10 mouse cellular contexts compared by ENCODE assay signal in genomic region chr11:88054589-88054988, GRCm38 (mm10). TPM values are rescaled to one million over a fixed set of nuclear protein-coding genes. Genes with fewer than 3 reads are reported as not detected.
A peak's percentile ranks its signal among the peaks of the same experiment; 100 is the strongest.
DNase-seq lines count a peak whose midpoint lies in the region; ATAC-seq and TF ChIP-seq lines count a peak whose summit lies in the region.
"Had no signal": no experiment of that assay in that cellular context is flagged by ENCODE, and none has a peak within 500 bp of the region (broad histone marks: within the 10 kb centered on the region; RNA-seq: fewer than 3 reads in every experiment).

No protein-coding gene starts in this region.

- WGBS in forebrain, embryonic 14.5 days: 79% methylated on average over 1 of the region's 1 CpGs
- WGBS in forebrain, embryonic 13.5 days: 76% methylated on average over 1 of the region's 1 CpGs
- WGBS in hindbrain, postnatal 0 days: 79% methylated on average over 1 of the region's 1 CpGs
- 65% methylated on average over 1 of the region's 1 CpGs for WGBS in lung, postnatal 0 days

- H3K27me3 ChIP-seq in forebrain, embryonic 14.5 days (replicated peaks; ENCODE audit: control insufficient read depth, insufficient read depth, low read length): no peaks in the 10 kb centered on the region
- no peaks in the 10 kb centered on the region for H3K27me3 ChIP-seq in forebrain, embryonic 13.5 days
- no peaks in the 10 kb centered on the region for H3K27me3 ChIP-seq in hindbrain, postnatal 0 days (ENCODE audit: insufficient read depth, low read length)
- no peaks in the 10 kb centered on the region for H3K27me3 ChIP-seq in lung, postnatal 0 days (replicated peaks; ENCODE audit: insufficient read depth, low read length)
- H3K27me3 ChIP-seq: hindbrain, embryonic 15.5 days; neural tube, embryonic 12.5 days had no signal

- H3K4me1 ChIP-seq in forebrain, embryonic 14.5 days (ENCODE audit: control insufficient read depth, insufficient read depth, low read length): peaks cover 12% of the 10 kb centered on the region
- H3K4me1 ChIP-seq in forebrain, embryonic 13.5 days: peaks cover 27% of the 10 kb centered on the region
- peaks cover 7% of the 10 kb centered on the region for H3K4me1 ChIP-seq in hindbrain, postnatal 0 days (ENCODE audit: insufficient read depth, low read length)
- peaks cover 4% of the 10 kb centered on the region; the same call in 1 of the 2 replicates for H3K4me1 ChIP-seq in lung, postnatal 0 days (ENCODE audit: insufficient read depth, low read depth, low read length)

- peak; percentile 71 for DNase-seq in forebrain, embryonic 14.5 days (ENCODE audit: low spot score)
- DNase-seq in ovary, postnatal 14 days (ENCODE audit: low spot score): peak; percentile 28
- DNase-seq in ovary, postnatal 36 days (ENCODE audit: low spot score): no peak
- DNase-seq in c-Kit-negative CD71-positive TER-119-positive erythroid progenitor cells, embryonic 14.5 days (ENCODE audit: low read depth, low spot score): peak; percentile 44
- DNase-seq in hindbrain, postnatal 0 days (ENCODE audit: low spot score): peak; percentile 71
- peak; percentile 75 for DNase-seq in lung, postnatal 0 days (ENCODE audit: low spot score)
- peak; percentile 79 for DNase-seq in thymus, postnatal 0 days (ENCODE audit: low spot score)

- H3K4me2 ChIP-seq in forebrain, embryonic 14.5 days (ENCODE audit: low read length): no peak overlapping the region
- no peak overlapping the region for H3K4me2 ChIP-seq in forebrain, embryonic 13.5 days
- H3K4me2 ChIP-seq in hindbrain, postnatal 0 days (ENCODE audit: low read depth, low read length): no peak overlapping the region
- no peak overlapping the region for H3K4me2 ChIP-seq in lung, postnatal 0 days (replicated peaks; ENCODE audit: low read depth, low read length)
- H3K4me2 ChIP-seq: hindbrain, embryonic 15.5 days; neural tube, embryonic 12.5 days had no signal

- peak; percentile 30; the same call in 1 of the 2 replicates for ATAC-seq in forebrain, embryonic 14.5 days
- ATAC-seq in forebrain, embryonic 13.5 days: no peak
- ATAC-seq in hindbrain, postnatal 0 days: 0 out of 2 replicates have a peak, but pooled peaks have one; percentile 27
- no peak for ATAC-seq in lung, postnatal 0 days

- TF ChIP-seq EP300 in lung, postnatal 0 days (IDR thresholded peaks at IDR 0.05): no peak

- peak; percentile 73 for TF ChIP-seq CTCF in hindbrain, postnatal 0 days (IDR thresholded peaks at IDR 0.05; ENCODE audit: low read depth)
- peak; percentile 71 for TF ChIP-seq CTCF in lung, postnatal 0 days (IDR thresholded peaks at IDR 0.05)

- H3K36me3 ChIP-seq in forebrain, embryonic 14.5 days (ENCODE audit: control insufficient read depth, insufficient read depth, low read length): peaks cover 28% of the 10 kb centered on the region
- peaks cover 27% of the 10 kb centered on the region for H3K36me3 ChIP-seq in forebrain, embryonic 13.5 days (ENCODE audit: poor library complexity, severe bottlenecking)
- H3K36me3 ChIP-seq in hindbrain, postnatal 0 days (ENCODE audit: insufficient read depth, low read length): no peaks in the 10 kb centered on the region
- no peaks in the 10 kb centered on the region; the same call in 1 of the 2 replicates for H3K36me3 ChIP-seq in lung, postnatal 0 days (ENCODE audit: insufficient read depth, low read length)

- no peak overlapping the region for H3K4me3 ChIP-seq in forebrain, embryonic 14.5 days (ENCODE audit: low read depth, low read length)
- H3K4me3 ChIP-seq in forebrain, embryonic 13.5 days: no peak overlapping the region
- H3K4me3 ChIP-seq in hindbrain, postnatal 0 days (ENCODE audit: low read length): no peak overlapping the region
- H3K4me3 ChIP-seq in lung, postnatal 0 days (ENCODE audit: low read depth, low read length): no peak overlapping the region
- H3K4me3 ChIP-seq: hindbrain, embryonic 15.5 days; neural tube, embryonic 12.5 days had no signal

- no peaks in the 10 kb centered on the region for H3K9me3 ChIP-seq in forebrain, embryonic 14.5 days (replicated peaks; ENCODE audit: control insufficient read depth, low read length)
- no peaks in the 10 kb centered on the region for H3K9me3 ChIP-seq in forebrain, embryonic 13.5 days (replicated peaks)
- no peaks in the 10 kb centered on the region for H3K9me3 ChIP-seq in hindbrain, postnatal 0 days (ENCODE audit: low read length)
- no peaks in the 10 kb centered on the region for H3K9me3 ChIP-seq in lung, postnatal 0 days (ENCODE audit: low read length)
- H3K9me3 ChIP-seq: hindbrain, embryonic 15.5 days; neural tube, embryonic 12.5 days had no signal

- H3K27ac ChIP-seq in forebrain, embryonic 14.5 days (ENCODE audit: low read depth, low read length): no peak overlapping the region
- no peak overlapping the region for H3K27ac ChIP-seq in forebrain, embryonic 13.5 days
- H3K27ac ChIP-seq in hindbrain, postnatal 0 days: no peak overlapping the region
- no peak overlapping the region for H3K27ac ChIP-seq in lung, postnatal 0 days (ENCODE audit: low read length)
- H3K27ac ChIP-seq: hindbrain, embryonic 15.5 days; neural tube, embryonic 12.5 days had no signal

- no peak overlapping the region for H3K9ac ChIP-seq in forebrain, embryonic 14.5 days (ENCODE audit: low read length)
- H3K9ac ChIP-seq in forebrain, embryonic 13.5 days: no peak overlapping the region
- no peak overlapping the region for H3K9ac ChIP-seq in hindbrain, postnatal 0 days (replicated peaks; ENCODE audit: low read length)
- H3K9ac ChIP-seq in lung, postnatal 0 days (replicated peaks; ENCODE audit: low read depth): no peak overlapping the region
- H3K9ac ChIP-seq: hindbrain, embryonic 15.5 days; neural tube, embryonic 12.5 days had no signal

RNA-seq across cellular contexts. Expression of gene Srsf1, which starts 7.4 kb away (rescaled TPM):
- 340 and 348 TPM in 2 replicates for polyA plus RNA-seq in forebrain, embryonic 14.5 days (2014; fragmentation: Nextera tagmentation; extraction: Ambion mirVana)
- polyA plus RNA-seq in forebrain, embryonic 13.5 days (2015; fragmentation: Nextera tagmentation; extraction: Ambion mirVana): 393 and 402 TPM in 2 replicates
- 277 and 332 TPM in 2 replicates for total RNA-seq in hindbrain, postnatal 0 days (2014; rRNA removed)
- polyA plus RNA-seq in hindbrain, postnatal 0 days (2015; fragmentation: Nextera tagmentation; extraction: Ambion mirVana): 124 and 130 TPM in 2 replicates
- 88.1 and 111 TPM in 2 replicates for polyA plus RNA-seq in lung, postnatal 0 days (2015; fragmentation: Nextera tagmentation; extraction: Ambion mirVana)
- polyA plus RNA-seq in thymus, postnatal 0 days (2015; fragmentation: Nextera tagmentation; extraction: Ambion mirVana): 308 and 311 TPM in 2 replicates

RNA-seq across cellular contexts. Expression of gene Vezf1, which starts 13.5 kb away (rescaled TPM):
- polyA plus RNA-seq in forebrain, embryonic 14.5 days (2014; fragmentation: Nextera tagmentation; extraction: Ambion mirVana): 60.0 and 64.7 TPM in 2 replicates
- polyA plus RNA-seq in forebrain, embryonic 13.5 days (2015; fragmentation: Nextera tagmentation; extraction: Ambion mirVana): 65.6 and 72.7 TPM in 2 replicates
- 32.7 and 33.5 TPM in 2 replicates for total RNA-seq in hindbrain, postnatal 0 days (2014; rRNA removed)
- polyA plus RNA-seq in hindbrain, postnatal 0 days (2015; fragmentation: Nextera tagmentation; extraction: Ambion mirVana): 29.2 and 31.9 TPM in 2 replicates
- 26.8 TPM in 2 replicates for polyA plus RNA-seq in lung, postnatal 0 days (2015; fragmentation: Nextera tagmentation; extraction: Ambion mirVana)
- polyA plus RNA-seq in thymus, postnatal 0 days (2015; fragmentation: Nextera tagmentation; extraction: Ambion mirVana): 32.8 and 33.1 TPM in 2 replicates

RNA-seq across cellular contexts. Expression of gene Cuedc1, which starts 43.3 kb away (rescaled TPM):
- 13.0 and 18.6 TPM in 2 replicates for polyA plus RNA-seq in forebrain, embryonic 14.5 days (2014; fragmentation: Nextera tagmentation; extraction: Ambion mirVana)
- 32.8 and 37.4 TPM in 2 replicates for polyA plus RNA-seq in forebrain, embryonic 13.5 days (2015; fragmentation: Nextera tagmentation; extraction: Ambion mirVana)
- 33.6 and 44.6 TPM in 2 replicates for total RNA-seq in hindbrain, postnatal 0 days (2014; rRNA removed)
- 35.8 and 40.9 TPM in 2 replicates for polyA plus RNA-seq in hindbrain, postnatal 0 days (2015; fragmentation: Nextera tagmentation; extraction: Ambion mirVana)
- polyA plus RNA-seq in lung, postnatal 0 days (2015; fragmentation: Nextera tagmentation; extraction: Ambion mirVana): 14.6 TPM in 2 replicates
- polyA plus RNA-seq in thymus, postnatal 0 days (2015; fragmentation: Nextera tagmentation; extraction: Ambion mirVana): 10.7 and 11.4 TPM in 2 replicates

Comparison
In these comparisons a context has a peak if more than half of its experiments do, and no peak if none do; other contexts are left out.
1. ATAC-seq: peak in forebrain, embryonic 14.5 days (single experiment) and hindbrain, postnatal 0 days (single experiment); none in forebrain, embryonic 13.5 days (single experiment) and lung, postnatal 0 days (single experiment).